Mouse (Mus musculus) forebrain, embryonic 16.5 days (tissue): ENCODE results near the gene Zdhhc18. TPM values are rescaled to one million over a fixed set of nuclear protein-coding genes. Genes with fewer than 3 reads are reported as not detected.

Experiments used
- ATAC-seq: fragments of 200-750 bp; cut with Nextera tagmentation; 2 replicates; pipeline ENCODE4 v1.8.0; 2017; ENCODE audit warnings: mild to moderate bottlenecking, moderate library complexity
- H3K27ac ChIP-seq: fragments of 300-500 bp; sonication (generic); 2 replicates; pipeline ENCODE4 v1.5.1; 2014; ENCODE audit warnings: low read length, control low read depth
- H3K27me3 ChIP-seq: fragments of 300-500 bp; sonication (generic); replicated peaks from 2 replicates; pipeline ENCODE4 v1.6.1; 2014; ENCODE audit warnings: low read length; ENCODE audit not compliant: control insufficient read depth, insufficient read depth
- H3K36me3 ChIP-seq: fragments of 300-500 bp; sonication (generic); 2 replicates; pipeline ENCODE4 v1.6.1; 2014; ENCODE audit not compliant: control insufficient read depth, insufficient read depth
- H3K4me1 ChIP-seq: fragments of 300-500 bp; sonication (generic); replicated peaks from 2 replicates; pipeline ENCODE4 v1.6.1; 2014; ENCODE audit warnings: low read length; ENCODE audit not compliant: control insufficient read depth, insufficient read depth
- H3K4me2 ChIP-seq: fragments of 300-500 bp; sonication (generic); 2 replicates; pipeline ENCODE4 v1.6.1; 2014; ENCODE audit warnings: mild to moderate bottlenecking, low read length, control low read depth
- H3K4me3 ChIP-seq: fragments of 300-500 bp; sonication (generic); replicated peaks from 2 replicates; pipeline ENCODE4 v1.5.1; 2014; ENCODE audit warnings: mild to moderate bottlenecking, low read length, control low read depth
- H3K9ac ChIP-seq: fragments of 300-500 bp; sonication (generic); replicated peaks from 2 replicates; pipeline ENCODE4 v1.6.1; 2014; ENCODE audit warnings: low read depth, low read length, control low read depth
- H3K9me3 ChIP-seq: fragments of 300-500 bp; sonication (generic); 2 replicates; pipeline ENCODE4 v1.6.1; 2016; ENCODE audit warnings: low read length; ENCODE audit not compliant: control insufficient read depth
- WGBS: fragments of 180-500 bp; shearing (Covaris S2); extraction: QIAGEN DNeasy Blood & Tissue Kit; methylation state at CpG from one replicate; pipeline ENCODE4 v1.1.7; 2014; 5-methylcytosine and 5-hydroxymethylcytosine counted together
- microRNA-seq: library from miRNA; unstranded; fragments of <30 nt; microRNA quantifications from one replicate; pipeline ENCODE4, GENCODE M21; 2017
- polyA plus RNA-seq: library from polyadenylated mRNA; unstranded; fragments of >200 nt; fragmentation: Nextera tagmentation; extraction: Ambion mirVana; gene quantifications from 2 replicates; pipeline ENCODE4 v1.2.1, GENCODE M21; 2015

Zdhhc18 gene
- polyA plus RNA-seq, 1 experiment from 2014 or later = 4.5 TPM

DNA sequence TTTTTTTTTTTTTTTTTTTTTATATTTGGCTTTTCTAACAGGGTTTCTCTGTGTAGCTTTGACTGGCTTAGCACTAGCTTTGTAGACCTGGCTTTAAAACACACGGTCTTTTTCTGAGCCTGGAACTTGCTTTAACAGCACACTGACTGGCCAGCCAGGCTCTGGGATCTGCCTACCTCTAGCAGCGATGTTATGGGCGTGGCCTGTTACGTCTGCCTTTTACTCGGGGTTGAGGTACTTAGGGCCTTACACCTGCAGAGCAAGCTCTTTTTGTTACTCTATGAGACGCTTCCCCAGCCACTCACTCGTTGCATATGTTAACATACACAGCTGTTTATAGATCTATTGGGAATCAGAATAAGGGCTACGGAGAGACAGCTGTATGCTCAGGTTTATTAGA is 82.7 kb downstream of the Zdhhc18 start:
- no peaks in the 10 kb centered on the region for H3K27me3 ChIP-seq
- H3K9ac ChIP-seq = no peak overlapping the region
- no peaks in the 10 kb centered on the region for H3K9me3 ChIP-seq
- no peaks in the 10 kb centered on the region for H3K36me3 ChIP-seq
- WGBS = 28% methylated on average over 8 of the region's 8 CpGs
- no peak overlapping the region for H3K27ac ChIP-seq
- ATAC-seq = no peak
- no peak overlapping the region for H3K4me2 ChIP-seq
- H3K4me3 ChIP-seq = no peak overlapping the region
- H3K4me1 ChIP-seq = no peaks in the 10 kb centered on the region

DNA sequence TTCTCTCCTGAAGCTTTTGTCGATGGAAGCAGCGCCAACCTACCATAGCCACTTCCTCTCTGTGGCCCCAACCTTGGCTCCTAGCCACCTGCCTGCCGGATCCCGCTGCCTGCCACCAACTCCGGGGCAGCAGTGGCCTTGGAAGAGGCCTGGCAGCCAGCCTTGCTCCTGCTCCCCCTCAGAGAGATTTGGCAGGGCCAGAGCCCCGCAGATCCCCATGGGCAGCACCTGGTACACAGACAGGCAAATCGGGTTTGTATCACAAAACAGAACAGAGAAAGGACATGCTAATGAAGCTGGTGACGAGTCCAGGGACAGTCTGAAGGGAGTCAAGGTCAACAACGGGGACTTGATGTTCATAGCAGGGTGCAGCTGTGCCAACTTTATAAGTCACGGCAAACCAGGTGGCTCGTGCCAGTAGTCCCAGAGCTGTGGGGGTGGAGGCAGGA is 86.8 kb downstream of the Zdhhc18 start:
- Histone ChIP-seq H3K27me3 (no peaks in the 10 kb centered on the region), H3K4me1 (no peaks in the 10 kb centered on the region), H3K4me3 (no peak overlapping the region), H3K9me3 (no peaks in the 10 kb centered on the region), H3K27ac (no peak overlapping the region), H3K4me2 (no peak overlapping the region), H3K9ac (no peak overlapping the region), H3K36me3 (no peaks in the 10 kb centered on the region)
- no peak for ATAC-seq
- WGBS = 63% methylated on average over 11 of the region's 11 CpGs

DNA sequence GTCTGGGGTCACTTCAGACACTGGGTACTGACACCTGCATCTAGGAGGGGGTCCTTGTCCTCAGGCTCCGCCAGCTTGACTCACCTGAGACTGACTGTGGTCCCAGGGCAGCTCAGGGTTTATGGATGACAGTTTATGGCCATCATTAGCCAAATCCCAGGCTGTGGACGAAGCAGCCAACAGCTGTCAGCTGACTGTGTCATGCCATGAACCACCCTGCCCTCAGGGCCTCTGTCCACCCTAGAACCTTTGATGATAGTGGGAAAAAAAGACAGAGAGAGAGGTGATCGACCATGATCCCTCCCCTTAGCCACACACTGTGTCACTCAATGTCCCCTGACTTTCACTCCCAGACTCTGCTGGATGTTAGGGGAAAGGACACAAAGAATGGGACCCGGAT is 88.3 kb downstream of the Zdhhc18 start:
- Histone ChIP-seq H3K9ac (no peak overlapping the region), H3K27me3 (no peaks in the 10 kb centered on the region), H3K9me3 (no peaks in the 10 kb centered on the region), H3K4me1 (no peaks in the 10 kb centered on the region), H3K4me2 (no peak overlapping the region), H3K36me3 (no peaks in the 10 kb centered on the region), H3K27ac (no peak overlapping the region), H3K4me3 (no peak overlapping the region)
- ATAC-seq = no peak
- 62% methylated on average over 4 of the region's 4 CpGs for WGBS

DNA sequence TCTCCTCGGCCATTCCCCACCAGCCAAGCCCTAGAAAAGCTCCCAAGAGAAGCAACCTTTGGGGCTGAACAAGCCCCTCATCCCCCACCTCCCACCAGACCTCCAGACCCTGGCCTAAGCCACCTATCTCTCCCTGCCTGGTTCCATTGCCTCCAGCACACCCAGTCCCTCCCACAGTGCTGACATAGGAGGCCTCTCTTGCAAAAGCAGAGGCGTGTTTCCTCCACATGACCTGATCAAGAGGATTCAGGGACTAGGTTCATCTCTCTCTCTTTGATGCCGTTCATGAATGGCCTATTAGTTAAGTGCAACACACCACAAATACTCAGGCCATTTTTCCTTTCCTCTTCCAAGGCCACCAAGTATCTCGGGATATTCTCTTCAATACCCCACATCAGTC is 90.1 kb downstream of the Zdhhc18 start:
- no peak for ATAC-seq
- H3K9me3 ChIP-seq = no peaks in the 10 kb centered on the region
- WGBS = 66% methylated on average over 4 of the region's 4 CpGs

DNA sequence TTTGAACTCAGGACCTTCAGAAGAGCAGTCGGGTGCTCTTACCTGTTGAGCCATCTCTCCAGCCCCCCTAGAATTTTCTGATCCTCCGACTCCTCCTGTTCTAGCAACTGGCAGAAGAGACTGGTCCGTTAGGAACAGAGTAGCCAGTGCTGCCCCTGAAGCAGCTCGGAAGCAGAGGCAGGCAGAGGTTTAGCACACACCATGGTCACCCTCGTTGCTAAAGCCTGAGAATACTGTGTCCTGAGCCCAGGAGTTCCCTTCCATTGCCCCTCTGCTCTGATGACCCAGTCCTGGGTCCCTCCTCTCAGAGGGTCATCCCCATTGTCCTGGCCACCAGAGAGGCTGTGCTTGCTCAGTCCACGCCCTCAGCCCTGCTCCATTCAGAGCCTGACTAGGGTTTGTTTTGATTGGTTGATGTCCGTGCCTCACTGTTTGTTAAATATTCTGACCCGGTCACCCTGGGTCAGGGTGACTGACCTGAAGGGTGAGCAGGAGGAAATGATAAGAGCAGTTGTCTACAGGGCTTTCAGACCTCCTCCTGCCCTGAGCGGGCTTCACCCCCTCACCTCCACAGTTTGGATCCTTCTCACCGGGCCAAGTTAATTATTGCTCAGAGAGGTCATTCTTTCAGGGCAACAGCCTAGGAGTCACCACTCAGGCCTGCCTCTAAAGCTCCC is 92.8 kb downstream of the Zdhhc18 start:
- H3K9me3 ChIP-seq = no peaks in the 10 kb centered on the region
- no peak overlapping the region for H3K4me3 ChIP-seq
- no peaks in the 10 kb centered on the region for H3K36me3 ChIP-seq
- H3K4me2 ChIP-seq = no peak overlapping the region
- 42% methylated on average over 10 of the region's 10 CpGs for WGBS
- H3K27me3 ChIP-seq = no peaks in the 10 kb centered on the region
- H3K27ac ChIP-seq = no peak overlapping the region
- H3K9ac ChIP-seq = no peak overlapping the region
- no peaks in the 10 kb centered on the region for H3K4me1 ChIP-seq
- no peak for ATAC-seq

More for the DNA sequence above, 90.1 kb downstream of the Zdhhc18 start:
- H3K4me1 ChIP-seq = no peaks in the 10 kb centered on the region
- H3K27me3 ChIP-seq = no peaks in the 10 kb centered on the region
- H3K4me2 ChIP-seq = no peak overlapping the region
- no peak overlapping the region for H3K27ac ChIP-seq
- no peak overlapping the region for H3K4me3 ChIP-seq
- H3K9ac ChIP-seq = no peak overlapping the region
- H3K36me3 ChIP-seq = no peaks in the 10 kb centered on the region

Small RNA genes within 50 kb of the gene (microRNA-seq; reads per million reads assigned to microRNA genes)
- not detected for gene Gm23158

Other genes starting within 250 kb of the Zdhhc18 start
- gene Tent5b, start 170.0 kb downstream of the Zdhhc18 start, polyA plus RNA-seq = 0.09 and 0.14 TPM in 2 replicates
- gene Trnp1, start 151.6 kb downstream of the Zdhhc18 start, polyA plus RNA-seq = 6.5 and 9.2 TPM in 2 replicates
- 0.35 and 0.44 TPM in 2 replicates for gene Kdf1, start 131.2 kb downstream of the Zdhhc18 start, polyA plus RNA-seq
- gene Nudc, start 104.2 kb downstream of the Zdhhc18 start, polyA plus RNA-seq = 256 and 259 TPM in 2 replicates
- gene Nr0b2, start 96.8 kb downstream of the Zdhhc18 start, polyA plus RNA-seq = not detected in 2 replicates
- gene Gpatch3, start 75.4 kb downstream of the Zdhhc18 start, polyA plus RNA-seq = 5.3 and 7.0 TPM in 2 replicates
- 21.4 and 22.9 TPM in 2 replicates for gene Gpn2, start 65.8 kb downstream of the Zdhhc18 start, polyA plus RNA-seq
- 1.0 and 1.6 TPM in 2 replicates for gene Sfn, start 48.0 kb downstream of the Zdhhc18 start, polyA plus RNA-seq
- gene Pigv, start 22.5 kb upstream of the Zdhhc18 start, polyA plus RNA-seq = 14.7 and 15.5 TPM in 2 replicates
- gene Arid1a, start 106.6 kb upstream of the Zdhhc18 start, polyA plus RNA-seq = 36.4 and 41.4 TPM in 2 replicates
- 17.6 and 19.2 TPM in 2 replicates for gene Rps6ka1, start 237.6 kb upstream of the Zdhhc18 start, polyA plus RNA-seq